ENCODE assay signal across 18 mouse cellular contexts in genomic region chr8:82871986-82872385, GRCm38 (mm10).
"Had no signal": no experiment of that assay in that cellular context is flagged by ENCODE, and none has a peak within 500 bp of the region (broad histone marks: within the 10 kb centered on the region; RNA-seq: fewer than 3 reads in every experiment).

No protein-coding gene starts in this region.

- H3K27ac ChIP-seq: midbrain, embryonic 12.5 days; neural tube, embryonic 13.5 days; neural tube, embryonic 15.5 days had no signal

- H3K4me3 ChIP-seq: midbrain, embryonic 12.5 days; myocyte; neural tube, embryonic 13.5 days; neural tube, embryonic 15.5 days had no signal

- H3K9ac ChIP-seq: lung, embryonic 14.5 days; midbrain, embryonic 12.5 days; neural tube, embryonic 13.5 days; neural tube, embryonic 15.5 days had no signal

- H3K27me3 ChIP-seq: midbrain, embryonic 12.5 days; neural tube, embryonic 13.5 days; neural tube, embryonic 15.5 days had no signal

- DNase-seq: lung, adult 18-20 months; lung, embryonic 14.5 days; lung, postnatal 10 days; lung, postnatal 4 days; midbrain, embryonic 14.5 days; retina, postnatal 1 day; right cerebral cortex, adult 18-20 months; right cerebral cortex, postnatal 25 days; right cerebral cortex, postnatal 4 days; spleen, adult 18-20 months; thymus, adult 18-20 months; thymus, postnatal 14 days; thymus, postnatal 36 days had no signal

- ATAC-seq: midbrain, embryonic 16.5 days had no signal

- H3K9me3 ChIP-seq: midbrain, embryonic 12.5 days; neural tube, embryonic 13.5 days; neural tube, embryonic 15.5 days had no signal

- H3K36me3 ChIP-seq: midbrain, embryonic 12.5 days; neural tube, embryonic 13.5 days; neural tube, embryonic 15.5 days had no signal

- H3K4me1 ChIP-seq: midbrain, embryonic 12.5 days had no signal

- H3K4me2 ChIP-seq: lung, embryonic 14.5 days; midbrain, embryonic 12.5 days; neural tube, embryonic 13.5 days; neural tube, embryonic 15.5 days had no signal
